Mouse (Mus musculus): ENCODE results near the gene Fas. TPM values are rescaled to one million over a fixed set of nuclear protein-coding genes. Genes with fewer than 3 reads are reported as not detected.
A peak's percentile ranks its signal among the peaks of the same experiment; 100 is the strongest.

Fas gene
- 1 to 10 TPM; 8.6 TPM for total RNA-seq (2021)
- polyA plus RNA-seq (2012; rRNA removed), result 0.19 and 0.42 TPM in 2 replicates
- long read RNA-seq, transcript Fas-201 (9 exons, 1,481 nt), result major isoform, 5 of 6 reads
- long read RNA-seq, partial matches to known transcripts, result 1 of 6 reads
- long read RNA-seq, other reads (novel, unspliced or antisense), result 0 of 6 reads

DNA sequence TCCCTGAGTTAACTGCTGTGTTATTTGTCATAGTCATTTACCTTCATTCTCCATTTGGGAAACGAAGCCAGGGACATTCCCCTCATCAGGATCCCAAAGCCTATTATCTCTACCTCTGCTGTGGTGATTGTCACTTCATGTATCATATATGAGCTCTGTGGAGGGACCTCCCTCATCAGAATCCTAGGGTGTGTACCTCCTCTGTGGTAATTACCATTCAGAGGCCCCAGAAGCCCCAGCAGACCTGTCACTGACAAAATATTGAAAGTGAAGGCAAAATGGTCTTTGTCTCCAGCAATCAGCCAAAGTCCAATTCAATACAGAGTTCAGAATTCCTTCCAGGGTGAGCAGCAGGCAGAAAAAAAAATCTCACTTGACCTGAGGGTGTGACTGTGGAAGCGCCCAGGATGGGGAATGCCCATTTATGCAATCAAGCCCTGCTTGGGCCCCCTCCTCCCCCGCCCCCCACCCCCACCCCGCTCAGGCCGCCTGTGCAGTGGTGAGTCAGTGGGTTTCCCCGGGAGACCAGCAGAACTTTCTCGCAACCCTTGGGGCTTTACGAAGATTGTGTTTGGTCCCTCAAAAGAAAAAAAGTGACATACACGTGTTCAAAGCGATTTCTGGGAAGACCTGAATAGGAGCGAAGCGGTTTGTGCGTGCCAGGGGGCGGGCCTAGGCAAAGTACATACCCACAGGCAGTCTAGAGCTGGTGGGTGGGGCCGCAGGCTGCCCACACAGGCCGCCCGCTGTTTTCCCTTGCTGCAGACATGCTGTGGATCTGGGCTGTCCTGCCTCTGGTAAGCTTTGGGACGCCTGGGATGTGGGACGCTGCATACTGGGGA is at the start of gene Fas:
TSS of gene Fas (plus strand) at position 719 of the 842 bp plus-strand sequence.
- DNase-seq, result peak; percentile 91

DNA sequence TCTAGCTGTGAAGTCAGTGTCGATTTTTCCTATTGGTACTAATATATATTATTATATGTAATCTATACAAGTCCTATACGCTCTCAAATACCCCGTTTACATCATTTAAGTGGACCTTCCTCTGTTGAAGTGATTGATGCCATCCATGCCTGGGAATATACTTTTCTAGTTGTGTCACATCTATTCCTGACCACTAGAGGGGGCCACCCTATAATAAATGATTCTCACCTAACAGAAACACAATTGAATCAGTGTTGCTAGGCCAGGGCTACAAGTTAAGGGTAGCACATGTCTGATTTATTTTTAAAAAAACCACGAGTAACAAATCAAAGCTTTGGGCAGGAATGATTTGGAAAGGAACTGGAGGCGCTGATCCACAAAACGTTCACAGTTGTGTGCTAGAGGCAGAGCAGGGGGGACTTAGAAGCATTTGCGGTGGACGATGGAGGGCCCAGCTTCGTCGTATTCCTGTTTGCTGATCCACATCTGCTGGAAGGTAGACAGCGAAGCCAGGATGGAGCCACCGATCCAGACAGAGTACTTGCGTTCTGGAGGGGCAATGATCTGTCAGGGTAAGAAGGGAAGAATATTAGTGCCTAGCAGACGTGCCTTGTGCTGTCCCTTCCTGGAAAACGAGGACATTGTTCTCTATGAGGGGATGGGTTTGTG is 49.1 kb upstream of the Fas start:
- no peak for DNase-seq

DNA sequence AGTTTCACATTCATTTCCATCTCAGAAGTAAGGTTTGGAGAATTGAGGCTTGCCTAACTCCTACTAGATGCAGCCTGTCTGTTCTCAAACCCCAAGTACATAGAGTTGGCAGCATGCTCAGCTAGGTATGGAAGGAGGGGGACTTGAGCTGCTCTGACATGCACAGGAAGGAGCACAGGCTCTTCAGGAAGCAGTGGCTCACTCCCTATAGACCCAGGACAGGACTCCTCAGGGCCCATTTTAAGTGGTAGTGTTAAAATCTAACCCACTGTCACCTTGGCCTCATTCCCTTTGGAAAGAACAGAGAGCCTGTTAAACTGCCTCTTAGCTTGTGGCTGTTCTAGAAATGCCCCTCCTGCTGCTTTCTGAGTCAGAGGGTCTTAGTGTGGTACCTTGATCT is 47.5 kb upstream of the Fas start:
- DNase-seq, result no peak

DNA sequence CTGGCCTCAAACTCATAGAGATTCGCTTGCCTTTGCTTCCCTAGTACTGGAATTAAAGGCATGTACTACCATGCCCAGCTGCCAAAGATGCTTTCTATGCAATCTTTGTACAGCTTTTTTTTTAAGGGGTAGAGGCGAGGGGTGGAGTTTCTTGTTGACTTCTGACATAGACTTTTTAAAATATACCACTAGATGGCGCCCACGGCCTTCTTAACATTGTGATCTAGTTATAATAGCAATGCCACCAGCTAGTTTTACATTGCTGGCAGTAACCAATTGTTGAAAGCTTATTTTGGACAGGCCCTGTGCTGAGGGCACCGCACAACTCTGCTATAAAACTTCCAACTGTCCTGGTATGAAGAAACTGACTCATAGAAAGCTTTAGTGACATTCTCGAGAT is 46.4 kb upstream of the Fas start:
- DNase-seq, result peak; percentile 54

DNA sequence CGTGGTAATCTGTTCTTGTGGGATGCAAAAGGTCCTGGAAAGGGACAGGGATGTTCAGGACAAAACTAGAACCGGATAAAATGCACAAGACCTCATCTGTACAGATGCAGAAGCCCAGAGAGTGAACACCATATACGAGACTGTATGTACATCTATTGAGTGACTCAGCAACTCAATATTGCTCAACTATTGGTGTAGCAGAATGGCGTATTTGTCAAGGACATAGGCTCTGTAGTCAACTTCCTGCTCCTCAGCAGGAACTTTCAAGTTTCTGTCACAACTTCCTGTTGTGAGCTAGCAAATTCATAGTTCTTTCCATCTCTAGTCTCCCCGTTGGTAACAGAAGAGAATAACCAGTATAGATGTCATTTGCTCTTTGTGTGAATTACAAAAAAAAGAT is 41.9 kb upstream of the Fas start:
- DNase-seq, result no peak

DNA sequence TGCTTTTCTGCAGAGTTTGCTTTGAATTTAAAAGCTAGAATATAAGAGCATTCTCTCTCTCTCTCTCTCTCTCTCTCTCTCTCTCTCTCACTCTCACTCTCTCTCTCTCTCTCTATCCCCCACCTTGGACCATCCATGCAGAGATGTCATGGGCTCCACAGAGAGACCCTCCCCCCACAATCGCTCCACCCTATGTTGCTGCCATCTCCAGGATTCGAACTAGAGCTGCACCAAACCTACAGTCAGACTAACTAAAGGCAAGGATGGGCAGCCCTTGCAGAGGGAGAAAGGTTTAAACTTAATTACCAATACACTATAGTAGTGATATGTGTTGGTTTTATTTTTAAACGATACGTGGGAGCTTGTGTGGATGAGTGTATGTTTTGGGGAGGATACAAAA is 39.8 kb upstream of the Fas start:
- DNase-seq, result no peak

DNA sequence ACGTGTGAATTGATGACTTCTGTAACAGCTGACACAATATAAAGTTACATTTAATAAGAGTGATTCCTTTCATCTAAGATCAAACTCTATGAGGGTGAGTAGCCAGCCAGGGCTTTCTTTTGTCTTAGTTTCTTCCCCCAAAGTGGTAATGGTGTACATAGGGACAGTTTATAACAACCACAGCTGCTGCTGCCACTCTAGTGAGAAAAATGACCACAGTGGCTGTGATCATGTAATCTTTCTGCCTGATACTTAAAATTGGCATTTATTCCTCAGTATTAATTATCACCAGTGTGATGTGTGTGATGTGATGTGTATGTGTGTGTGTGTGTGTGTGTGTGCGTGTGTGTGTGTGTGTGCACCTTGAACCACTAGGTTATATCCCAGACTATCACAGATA is 38.6 kb upstream of the Fas start:
- no peak for DNase-seq

DNA sequence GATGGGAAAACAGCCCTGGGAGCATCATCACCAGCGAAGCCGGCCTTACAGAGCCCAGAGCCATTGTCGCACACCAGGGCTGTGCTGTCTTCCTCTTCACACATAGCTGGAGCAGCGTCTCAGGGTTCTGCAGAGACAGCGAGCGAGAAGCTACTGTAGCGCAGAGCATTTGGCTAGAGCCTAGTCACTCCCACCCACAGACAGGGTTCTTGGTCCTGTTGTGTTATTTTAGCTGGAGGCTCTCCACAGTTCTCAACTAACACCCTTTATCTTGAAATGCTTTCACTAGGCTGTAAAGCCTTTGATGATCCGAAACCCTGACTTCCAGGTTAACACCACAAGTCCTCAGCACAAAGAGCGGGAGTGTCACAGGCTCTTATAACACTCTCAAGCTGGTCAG is 38.0 kb upstream of the Fas start:
- no peak for DNase-seq

DNA sequence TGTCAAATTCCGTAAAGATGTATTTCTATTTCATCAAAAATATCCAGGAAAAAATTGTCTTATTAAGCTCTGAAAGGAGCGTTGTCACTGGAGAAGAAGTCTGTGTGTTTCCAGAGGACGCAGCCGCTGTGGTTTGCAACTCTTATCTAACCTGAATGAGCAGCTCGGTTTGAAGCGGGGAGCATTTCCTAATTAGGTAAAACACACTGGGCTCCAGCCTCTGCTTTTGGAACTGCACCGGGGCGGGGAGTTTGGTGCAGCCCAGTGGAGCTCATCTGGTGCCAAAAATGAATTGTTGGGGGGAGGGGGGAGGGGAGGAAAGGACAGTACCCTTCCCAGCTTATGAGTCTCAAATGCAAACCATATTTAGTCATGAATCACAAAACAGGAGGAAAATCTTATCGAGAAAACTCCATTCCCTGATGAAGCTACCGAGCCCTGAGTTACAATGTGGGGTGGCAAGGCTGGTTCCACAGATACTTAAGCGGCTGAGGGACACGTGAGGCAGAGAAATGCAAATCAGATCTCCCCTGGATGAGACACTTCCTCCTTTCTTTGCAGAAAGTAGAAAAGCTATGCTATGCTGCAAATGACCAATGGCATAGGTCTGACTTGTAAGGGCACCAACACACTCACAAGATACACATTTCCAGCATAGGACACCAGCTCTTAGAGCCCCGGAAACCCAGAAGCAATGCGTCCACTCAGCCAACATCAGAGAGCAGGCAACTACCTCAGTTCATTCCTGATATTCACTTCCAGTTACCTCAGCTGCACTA is 36.2 kb upstream of the Fas start:
- DNase-seq, result no peak

DNA sequence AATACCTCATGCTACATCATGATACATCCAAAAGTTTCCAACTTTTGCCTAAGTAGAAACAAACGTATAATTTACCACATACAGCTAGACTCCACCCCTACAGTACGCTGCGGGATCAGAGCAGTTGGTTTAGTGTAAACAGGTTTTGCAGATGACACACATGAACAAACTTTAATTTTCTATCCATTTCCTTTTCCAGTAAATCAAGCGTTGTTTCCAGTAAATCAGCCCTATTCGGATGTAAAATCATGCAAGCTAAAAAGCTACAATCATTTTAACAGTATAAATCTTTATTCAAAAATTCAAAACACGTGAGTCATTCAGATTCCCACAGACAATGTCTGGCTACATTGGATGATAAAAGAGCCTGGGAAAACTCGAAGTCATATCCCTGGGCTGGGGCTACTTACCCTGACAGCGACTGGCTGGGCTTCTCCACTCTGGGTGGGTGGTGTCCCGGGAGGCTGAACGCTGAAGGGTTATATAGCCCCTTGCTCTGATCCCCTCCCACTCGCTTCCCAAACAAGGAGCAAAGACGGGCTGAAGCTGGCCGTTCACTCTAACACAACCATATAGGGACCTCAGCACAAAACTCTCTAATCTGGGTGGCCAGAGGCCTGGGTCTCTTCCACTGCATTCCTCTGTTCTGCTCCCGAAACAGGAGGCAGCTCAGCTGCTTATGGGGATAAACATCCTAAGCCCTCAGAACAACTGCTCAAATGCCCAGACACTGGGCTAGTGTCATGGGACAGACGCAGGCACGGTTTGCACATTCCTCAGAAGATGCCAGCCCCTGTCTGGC is 35.4 kb upstream of the Fas start, which contains the start of gene Acta2:
TSS of gene Acta2 (minus strand) at position 711 of the 802 bp plus-strand sequence.
- no peak for DNase-seq

DNA sequence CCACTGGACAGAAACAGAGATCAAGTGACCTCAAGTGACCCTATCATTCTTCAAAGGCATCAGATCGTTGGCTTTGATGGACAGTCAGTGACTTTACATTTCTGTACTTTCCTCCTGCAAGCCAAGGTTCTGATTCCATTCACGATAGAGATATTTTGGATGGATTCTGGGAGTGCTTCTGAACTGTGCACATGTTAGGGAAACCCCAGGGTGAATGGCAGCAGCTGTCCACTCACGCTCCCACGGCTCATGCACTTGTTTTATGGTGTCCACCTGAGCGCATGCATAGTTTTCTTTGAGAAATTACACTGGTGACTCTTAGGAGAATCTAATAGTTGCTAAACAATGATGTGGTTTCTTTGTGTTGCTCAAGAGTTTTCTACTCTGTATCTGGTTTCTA is 34.3 kb upstream of the Fas start:
- no peak for DNase-seq

DNA sequence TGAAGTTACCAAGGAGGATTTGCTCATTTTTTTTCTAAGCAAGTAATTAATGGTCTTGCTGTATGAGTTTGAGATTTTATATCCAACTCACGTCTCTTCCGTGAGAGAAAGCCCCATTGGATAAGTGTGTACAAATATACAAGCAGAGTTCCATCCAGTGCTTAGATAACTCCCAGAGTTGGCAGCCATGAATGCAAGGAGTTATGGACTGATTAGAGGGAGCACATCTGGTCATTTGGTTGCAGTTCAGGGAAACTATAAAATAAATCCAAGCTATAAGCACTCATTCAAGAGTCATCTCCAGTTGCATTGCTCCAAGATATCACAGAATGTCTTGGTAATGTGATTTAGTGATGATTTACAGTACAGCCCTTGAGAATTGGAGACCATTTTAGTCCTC is 33.5 kb upstream of the Fas start:
- DNase-seq, result no peak

DNA sequence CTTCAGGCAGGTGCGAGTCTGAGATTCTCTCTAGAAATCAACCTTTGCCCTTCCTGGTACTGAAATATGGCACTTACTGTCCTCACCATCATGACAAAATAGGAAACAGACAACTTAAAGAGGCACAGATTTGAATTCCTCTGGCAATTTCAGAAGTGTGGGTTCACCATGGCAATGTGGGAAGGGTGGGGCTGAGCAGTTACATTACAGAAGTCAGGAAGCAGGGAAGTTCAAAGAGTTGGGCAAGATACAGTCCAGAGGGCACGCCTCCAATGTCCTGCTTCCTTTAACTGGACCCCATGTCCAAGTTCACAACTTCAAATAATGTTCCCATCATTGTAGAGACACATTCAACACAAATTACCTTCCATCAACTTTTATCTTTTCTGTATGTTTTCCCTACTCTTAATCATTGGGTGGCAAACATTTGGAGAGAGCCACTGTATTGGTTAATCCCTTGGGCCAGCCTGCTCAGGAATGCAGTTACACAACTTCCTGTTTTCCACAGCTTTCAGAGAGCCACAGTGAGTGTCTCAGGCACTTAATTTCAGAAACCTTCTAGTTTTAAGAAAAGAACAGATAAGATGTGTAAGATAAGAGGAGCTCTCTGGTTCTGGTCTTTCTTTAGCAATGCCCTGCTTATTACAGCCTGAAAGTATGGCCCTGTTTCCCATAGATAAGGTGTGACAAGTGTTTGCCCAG is 28.0 kb upstream of the Fas start:
- no peak for DNase-seq

DNA sequence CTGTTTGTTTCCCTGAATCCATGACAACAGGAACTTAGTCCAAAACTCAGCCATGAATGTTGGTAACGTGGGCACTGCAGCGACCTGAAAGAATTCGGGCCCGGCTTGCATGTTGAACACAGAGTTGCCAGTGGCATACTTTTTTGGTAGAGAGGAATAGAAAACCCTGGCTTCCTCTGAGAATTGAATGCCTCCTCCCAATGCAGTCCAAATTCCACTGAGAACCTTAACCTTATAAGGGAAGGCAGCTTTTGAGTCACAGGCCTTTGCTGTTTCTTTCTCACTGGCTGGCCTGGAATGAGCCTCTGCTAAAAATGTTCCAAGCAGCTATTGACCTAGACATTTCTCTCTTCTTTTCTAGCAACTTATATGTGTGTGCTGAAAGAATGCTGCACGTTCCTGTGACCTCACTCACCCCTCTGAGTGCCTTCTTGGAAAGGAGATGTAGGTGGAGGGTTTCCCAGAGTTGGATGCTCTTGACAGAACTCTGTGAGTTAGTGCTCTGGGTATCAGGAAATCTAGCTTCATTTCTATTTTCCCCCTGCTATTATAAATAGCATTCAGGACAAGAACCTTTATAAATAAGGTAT is 24.8 kb upstream of the Fas start:
- peak; percentile 47 for DNase-seq

DNA sequence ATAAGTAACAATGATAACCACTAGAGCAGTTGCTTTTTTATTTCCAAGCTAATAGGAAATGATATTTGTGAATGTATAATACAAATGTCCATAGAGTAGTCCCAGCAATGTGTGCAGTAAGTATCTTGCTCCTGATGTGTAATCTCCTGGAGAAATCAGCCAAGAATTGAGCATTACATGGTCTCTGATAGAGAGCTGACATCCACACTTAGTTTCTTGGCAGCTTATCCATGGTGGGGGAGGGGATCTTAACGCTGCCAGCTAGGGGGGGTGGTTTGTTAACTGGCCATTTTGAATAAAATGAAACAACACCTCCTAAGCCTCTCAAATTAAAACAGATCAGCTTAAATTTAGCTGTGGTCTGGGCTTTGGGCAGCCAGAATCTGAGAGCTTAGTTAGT is 21.5 kb upstream of the Fas start:
- DNase-seq, result no peak

DNA sequence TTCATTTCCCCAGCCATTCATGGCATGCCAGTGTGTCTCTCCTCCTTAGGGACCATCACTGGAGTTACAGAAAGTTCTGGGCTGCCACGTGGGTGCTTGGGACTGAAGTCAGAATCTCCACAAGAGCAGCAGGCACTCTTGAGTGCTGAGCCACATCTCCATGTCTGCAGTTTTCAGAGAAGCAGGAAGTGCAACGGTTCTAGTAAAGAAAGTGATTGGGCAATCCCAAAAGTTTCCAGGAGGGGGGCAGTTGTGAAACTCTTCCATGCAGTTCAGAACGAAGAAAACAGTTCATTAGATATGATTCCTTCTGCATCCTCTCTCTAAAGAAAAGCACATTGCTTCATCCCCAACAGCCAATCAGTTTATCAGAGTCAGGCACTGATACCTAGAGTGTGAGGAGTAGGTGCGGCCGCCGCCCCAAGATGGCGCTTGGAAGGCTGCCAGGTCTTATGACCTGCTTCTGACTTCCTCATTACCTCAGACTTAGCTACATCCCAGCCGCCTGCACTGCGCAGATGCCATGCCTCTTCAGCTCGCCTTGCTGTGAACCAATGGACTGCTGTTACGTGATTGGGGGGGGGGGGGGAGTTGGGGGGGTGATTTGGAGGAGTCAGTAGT is 20.2 kb upstream of the Fas start:
- DNase-seq, result no peak

DNA sequence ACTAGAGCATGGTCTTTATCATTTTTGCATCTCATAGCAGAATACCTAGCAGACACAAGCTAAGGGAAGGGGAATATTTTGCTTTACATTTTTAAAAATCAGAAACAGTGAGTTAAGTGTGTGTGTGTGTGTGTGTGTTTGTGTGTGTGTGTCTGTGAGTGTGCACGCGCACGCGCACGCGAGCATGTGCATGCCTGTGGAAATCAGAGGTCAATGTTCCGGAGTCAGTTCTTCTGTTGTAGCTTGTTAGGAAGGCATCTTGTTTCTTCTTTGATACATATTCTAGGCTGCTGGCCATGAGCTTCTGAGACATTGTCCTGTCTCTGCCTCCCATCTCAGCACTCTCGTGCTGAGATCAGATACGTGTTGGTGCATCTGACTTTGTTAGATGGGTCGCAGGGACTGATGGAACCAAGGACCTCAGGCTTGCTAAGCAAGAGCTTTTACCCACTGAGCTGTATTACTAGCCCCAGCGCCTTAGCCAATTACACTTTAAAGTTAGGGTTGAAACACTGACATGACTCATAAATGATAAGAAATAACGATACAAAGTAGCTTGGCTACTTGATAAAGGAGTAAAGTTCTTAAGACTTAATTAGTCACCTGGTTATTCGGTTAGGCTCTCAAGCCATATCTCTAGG is 19.5 kb upstream of the Fas start:
- no peak for DNase-seq

DNA sequence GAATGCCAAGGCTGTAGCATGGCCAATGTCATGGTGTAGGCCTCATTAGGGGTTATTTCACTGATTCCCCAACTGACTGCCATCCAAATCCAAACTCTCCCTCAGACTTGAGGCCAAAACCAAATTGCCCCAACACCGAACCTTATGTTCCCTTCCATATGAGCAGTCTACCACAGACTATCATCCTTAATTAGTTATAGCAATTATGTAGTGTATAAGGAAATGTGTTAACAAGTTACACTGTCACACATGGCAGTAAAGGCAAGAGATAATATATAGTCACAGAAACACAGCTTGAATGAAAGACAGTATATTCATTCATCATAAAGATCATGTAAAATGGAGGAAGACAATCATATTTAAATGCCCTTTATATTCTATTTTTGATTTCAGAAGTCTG is 17.4 kb upstream of the Fas start:
- no peak for DNase-seq

DNA sequence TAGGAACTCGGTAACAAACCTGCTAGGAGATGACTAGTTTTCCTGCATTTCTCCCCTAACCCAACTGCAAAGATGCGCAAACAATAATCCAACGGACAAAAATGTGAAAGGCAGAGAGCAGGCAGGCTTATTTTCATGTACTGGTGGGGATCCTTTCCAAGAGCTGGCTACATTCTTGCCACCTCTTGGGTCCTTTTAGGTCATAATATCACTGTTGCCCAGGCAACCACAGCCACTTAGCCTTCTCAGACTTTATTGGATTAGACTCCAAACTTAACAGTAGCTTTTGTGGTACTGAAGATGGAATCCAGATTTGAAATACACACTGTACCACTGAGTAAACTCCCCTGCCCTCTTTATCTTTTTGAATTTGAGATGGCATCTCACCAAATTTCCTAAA is 12.4 kb upstream of the Fas start:
- DNase-seq, result peak; percentile 11

DNA sequence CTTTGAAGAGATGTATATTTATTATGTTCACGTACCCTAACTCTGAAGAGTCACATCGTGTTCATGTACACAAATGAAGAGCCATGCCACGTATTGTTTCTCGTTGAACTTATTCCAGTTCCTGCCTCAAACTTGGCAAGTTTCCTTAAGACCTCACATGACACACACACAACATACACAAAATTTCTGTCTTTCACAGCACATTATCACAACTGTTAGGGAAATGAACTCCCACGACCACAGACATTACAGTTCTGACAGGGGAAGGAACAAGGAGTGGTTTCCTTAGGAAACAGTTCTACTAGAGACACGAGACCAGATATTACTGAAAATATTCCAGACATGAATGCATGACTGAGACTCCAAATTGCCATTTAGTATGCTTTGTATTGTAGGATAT is 6.9 kb upstream of the Fas start:
- DNase-seq, result no peak
